Mouse (Mus musculus): ENCODE results near the gene Arpc2.

The Arpc2 gene

DNA sequence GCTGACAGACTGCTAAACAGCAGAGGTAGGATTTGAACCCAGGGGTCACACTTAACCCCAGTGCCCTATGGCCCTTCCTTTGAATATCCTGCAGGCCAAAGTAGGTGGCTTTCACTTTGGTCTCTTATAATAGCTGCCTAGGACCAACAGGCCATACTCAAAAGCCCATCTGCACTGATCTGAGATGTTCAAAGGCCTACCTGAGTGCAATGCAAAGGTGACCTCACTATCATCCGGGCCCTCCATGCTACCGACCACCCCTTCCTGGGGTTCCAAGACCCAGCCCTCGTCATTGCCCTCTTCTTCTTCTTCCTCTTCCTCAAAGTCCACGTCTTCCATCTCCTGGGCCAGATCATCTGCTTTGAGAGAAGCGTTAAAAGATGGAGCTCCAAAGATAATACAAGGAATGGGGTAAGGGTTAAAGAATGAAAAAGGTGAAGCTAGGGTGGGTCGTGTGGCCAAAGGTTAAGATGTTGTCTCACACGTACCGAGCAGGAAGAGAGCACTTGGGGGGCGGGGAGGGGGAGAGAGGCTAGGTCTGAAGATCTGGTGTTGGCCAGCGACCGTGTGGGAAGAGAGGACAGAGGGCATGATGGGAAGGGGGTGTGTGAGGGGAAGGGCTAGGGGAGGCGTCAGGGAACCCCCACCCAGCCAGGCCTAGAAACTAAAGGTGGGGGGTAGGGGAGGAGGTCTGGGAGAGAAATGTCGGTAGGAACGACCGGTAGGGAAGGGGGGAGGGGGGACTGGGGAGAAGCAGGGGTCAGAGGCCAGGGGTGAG lies 48.0 kb downstream of the Arpc2 start:
- peak in 1 of 2 experiments; percentile 28 for DNase-seq (ENCODE audit: low spot score in 2 of 2)

DNA sequence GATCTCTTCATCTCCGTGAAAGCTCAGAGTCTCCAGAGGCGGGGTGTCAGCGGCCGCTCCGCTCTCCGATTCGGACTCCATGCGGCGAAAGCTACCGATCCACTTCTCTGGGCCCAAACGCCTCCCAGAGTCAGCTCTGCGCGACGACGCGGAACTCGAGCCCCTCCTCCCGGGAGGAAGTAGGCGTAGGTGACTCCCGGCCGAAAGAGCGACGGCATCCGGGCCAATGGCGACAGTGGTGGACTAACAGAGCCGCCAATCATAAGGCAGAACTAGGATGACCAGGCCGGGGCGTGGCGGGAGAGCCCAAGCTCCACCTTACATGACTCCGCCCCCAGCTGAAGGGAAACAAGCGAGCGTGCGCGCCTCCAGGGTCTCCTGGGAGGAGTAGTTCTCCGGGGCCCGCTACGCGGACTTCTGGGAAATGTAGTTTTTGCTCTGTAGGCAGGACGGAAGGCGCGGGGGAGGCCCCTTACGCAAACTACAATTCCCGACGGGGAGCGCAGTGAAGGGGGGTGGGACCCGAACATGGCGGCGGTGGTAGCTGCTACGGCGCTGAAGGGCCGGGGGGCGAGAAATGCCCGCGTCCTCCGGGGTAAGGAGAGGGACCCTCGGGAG lies 48.8 kb downstream of the Arpc2 start, which contains the start of the genes Aamp and Pnkd:
Gene Aamp, minus strand, starts transcription at position 196 of the 618 bp plus-strand sequence.
Gene Pnkd, plus strand, starts transcription at position 388 of the 618 bp plus-strand sequence.
- peak; percentile 100 for DNase-seq (ENCODE audit: low spot score in 2 of 2)

DNA sequence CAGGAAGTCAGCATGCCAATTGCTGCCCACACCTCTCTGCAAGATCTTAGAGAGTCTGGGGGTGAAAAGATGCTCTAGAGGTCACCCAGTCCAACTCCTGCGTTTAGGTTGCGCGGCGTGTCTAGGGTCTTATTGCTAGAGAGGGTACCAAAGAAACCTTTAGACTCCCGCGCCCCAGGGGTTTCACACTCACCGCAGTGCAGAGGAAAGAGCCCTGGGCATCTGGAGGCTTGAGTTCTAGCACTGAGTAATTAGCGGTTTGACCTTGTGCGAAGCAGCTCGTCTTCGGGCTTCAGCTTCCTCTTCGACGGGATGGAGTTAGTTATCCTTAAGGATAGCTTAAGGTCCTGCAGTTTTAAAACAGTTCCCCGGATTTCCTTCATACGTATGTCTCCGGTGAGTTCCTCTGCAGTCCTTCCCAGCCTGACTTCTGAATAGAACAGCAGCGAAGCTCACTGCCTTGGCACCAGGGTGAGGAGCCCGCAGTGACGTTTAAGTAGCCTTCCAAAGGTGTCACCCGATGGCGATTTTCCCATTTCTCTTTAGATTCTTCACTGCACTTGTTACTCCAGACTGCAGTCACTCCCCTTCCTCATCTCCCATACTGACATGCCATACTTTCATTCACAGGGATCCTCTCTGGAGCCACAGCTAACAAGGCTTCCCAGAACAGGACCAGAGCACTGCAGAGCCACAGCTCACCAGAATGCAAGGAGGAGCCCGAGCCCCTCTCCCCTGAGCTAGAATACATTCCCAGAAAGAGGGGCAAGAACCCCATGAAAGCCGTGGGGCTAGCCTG lies 49.5 kb downstream of the Arpc2 start:
- no peak for DNase-seq (ENCODE audit: low spot score in 2 of 2)

DNA sequence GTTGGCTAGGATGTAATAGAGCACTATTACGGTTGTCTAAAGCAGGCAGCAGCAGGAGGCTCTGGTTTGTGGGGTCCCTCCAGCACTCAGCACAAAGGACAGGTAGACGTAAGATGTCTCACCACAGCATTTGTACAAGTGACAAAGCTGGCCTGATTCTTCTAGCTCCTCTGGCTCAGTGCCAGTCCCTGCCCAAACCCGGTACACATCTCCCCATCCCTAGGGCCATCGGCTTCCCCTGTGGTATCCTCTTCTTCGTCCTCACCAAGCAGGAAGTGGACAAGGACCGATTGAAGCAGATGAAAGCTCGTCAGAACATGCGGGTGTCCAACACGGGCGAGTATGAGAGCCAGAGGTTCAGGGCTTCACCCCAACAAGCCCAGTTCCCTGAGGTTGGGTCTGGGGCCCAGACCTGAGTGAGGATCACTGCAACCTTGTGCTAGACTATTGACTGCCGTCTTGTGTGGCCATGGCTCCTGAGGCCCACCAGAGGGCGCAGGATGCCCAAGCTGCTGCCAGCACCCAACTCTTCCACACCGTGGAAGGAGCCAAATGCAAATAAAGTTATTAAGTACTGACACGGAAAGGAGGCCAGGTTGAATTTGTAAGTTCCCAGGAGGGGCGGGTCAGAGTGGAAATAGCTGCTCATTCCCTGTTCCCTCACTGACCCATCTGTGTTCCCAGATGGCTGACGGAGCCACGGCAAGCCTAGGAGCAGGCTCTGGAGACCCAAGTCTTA lies 51.2 kb downstream of the Arpc2 start:
- DNase-seq (ENCODE audit: low spot score in 2 of 2): peak in 1 of 2 experiments; percentile 21

DNA sequence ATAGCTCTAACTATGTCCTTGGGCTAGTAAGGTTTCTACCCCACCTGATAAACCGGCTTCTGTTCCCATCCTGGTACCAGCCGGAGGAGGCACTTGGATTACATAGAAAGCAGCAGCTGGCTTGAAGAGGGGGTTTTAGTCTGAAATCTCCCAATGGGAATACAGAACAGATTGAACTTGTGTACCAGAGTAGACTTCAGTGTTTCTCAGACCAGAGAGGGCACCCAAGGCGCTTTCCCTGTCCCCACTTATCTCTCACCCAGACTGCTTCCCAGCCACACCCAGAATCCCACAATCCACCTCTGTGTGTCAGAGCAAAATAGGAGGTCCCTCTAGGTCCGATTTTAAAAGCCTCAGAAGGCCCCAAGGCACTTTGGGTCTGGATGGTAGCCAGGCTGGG lies 52.4 kb downstream of the Arpc2 start:
- DNase-seq (ENCODE audit: low spot score in 2 of 2): no peak

DNA sequence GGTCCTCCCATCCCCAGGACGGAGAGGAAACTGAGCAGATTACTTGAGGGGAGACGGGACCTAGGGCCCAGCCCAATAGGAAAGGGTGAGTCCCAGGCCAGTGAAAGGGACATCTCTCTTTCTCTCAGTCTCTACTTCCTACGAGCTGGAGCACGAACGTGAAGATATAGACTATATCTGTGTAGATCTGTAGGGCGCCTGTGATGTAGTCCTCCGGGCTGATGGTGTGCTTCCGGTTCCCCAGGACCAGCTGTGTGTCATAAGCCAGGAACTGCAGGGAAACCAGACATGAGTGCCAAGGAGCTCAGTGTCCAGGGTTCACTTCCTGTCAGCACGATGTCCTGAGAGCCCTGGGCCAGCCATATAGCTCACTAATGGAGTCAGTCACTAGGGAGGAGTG lies 53.4 kb downstream of the Arpc2 start:
- DNase-seq (ENCODE audit: low spot score in 2 of 2): no peak

DNA sequence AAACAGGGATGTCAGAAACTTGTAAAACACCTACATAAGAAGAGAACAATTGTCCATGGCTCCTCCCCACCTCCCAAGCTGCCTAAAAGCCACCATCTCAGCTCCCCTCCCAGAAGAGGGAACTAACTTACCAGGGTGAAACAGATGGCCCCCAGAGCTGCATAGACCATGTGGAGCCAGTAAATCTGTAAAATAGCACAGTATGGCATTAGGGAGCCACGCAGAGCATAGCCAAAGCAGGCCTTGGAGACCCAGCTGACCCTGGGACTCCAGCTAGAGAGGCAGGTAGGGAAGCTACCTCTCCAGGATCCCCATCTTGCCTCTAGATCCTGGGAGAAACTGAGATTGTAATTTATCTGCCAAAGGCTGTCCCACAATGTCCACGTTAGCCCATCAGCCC lies 53.9 kb downstream of the Arpc2 start:
- no peak for DNase-seq (ENCODE audit: low spot score in 2 of 2)

DNA sequence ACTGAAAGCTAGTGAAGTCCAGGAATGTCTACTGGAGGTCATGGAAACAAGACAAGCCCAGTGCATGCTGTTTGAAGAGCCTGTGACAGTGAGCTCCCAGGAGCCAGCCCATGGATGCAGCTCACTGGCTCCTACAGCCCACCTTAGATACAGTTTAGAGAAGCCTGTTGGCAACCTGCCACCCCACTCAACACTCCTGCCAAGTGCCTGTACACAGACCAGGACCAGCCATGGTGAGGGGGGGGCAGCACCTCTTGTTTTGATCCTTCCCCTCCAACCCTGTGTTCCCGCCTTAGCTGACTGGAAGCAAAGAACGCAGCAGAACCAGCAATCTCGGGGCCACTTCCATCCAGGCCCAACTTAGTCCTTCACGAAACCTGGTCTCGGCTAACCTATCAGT lies 54.3 kb downstream of the Arpc2 start:
- no peak for DNase-seq (ENCODE audit: low spot score in 2 of 2)

DNA sequence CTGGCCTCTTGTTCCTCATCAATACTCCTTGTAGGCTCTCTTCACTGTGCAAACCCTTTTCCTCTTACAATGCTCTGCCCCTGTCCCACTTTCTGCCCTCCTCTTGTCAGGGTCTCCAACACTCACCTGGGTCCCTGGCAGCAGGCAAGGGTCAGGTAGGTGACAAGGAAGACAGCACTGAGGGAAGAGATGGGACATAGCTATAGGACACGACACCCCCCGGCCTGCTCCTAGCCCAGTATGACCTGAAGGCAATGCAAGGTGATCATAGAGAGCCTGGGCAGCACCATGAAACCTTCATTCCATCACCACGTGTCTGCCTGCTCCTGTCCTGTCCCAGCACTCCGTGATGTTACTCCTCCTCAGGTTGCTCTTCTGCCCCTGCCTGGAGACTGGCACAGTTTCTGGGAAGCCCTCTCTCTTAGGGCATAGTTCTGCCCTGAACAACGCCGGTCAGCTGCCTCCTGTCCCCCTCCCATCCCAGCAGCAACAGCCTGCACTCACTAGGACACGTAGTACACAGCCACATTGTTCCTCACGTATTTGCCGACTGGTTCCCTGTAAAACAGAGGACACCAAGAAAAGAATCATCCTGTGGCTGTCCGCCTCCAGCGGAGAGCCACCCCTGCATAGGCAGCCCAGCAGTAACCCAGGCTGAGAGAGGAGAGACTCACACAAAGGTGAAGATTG lies 56.6 kb downstream of the Arpc2 start:
- no peak for DNase-seq (ENCODE audit: low spot score in 2 of 2)

DNA sequence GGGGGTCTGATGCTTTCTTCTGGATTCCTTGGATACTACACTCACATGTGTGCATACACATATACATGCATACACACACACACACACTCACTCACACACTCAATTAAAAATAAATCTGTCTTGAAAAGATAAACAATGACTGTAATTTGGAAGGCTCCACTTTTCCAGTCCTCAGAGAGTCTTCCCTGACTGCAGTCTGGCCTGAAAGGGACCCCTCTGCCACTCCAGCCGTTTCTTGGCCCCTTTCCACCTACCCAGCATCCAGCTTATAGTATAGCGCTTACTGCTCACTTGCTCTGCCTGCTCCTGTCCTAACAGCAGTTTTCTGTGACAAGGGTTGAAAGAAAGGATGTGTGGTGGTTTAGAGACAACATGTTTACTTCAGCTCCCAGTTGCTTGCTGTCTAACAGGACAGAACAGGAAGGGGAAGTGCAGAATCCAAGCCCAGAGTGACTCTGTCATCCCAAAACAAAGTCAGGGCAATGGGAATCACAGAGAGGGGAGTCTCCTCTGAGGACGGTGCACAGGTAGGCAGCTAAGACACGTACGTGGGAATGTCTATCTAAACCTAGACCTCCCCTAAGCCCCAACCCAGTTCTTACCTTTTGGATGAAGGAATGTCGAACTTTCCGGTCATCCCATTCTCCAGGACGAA lies 57.5 kb downstream of the Arpc2 start:
- DNase-seq (ENCODE audit: low spot score in 2 of 2): no peak

DNA sequence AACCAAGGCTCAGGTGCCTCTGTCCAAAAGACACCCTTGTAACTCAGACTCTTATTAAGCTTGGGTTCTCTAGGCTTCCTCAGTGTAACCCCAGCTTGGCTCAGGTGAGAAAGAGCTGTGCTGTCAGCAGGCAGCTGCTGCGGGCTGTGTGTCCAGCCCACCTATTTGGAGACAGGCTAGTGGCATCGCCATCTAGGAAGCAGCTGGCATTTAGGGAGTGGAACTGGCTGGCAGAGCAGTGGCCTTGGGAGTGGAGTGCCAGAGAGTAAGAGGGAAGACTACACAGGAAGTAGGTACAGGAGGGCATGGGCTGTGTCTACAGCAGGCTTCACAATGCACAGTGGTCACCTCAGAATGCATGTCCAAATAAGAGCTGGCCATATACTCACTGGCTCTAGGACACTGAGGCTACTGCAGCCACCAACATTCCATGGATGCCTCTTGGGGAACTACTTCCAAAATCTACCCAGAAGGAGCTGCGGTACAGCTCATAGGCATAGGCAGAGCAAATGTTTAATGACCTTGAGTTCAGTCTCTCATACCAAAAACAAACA lies 58.3 kb downstream of the Arpc2 start:
- no peak for DNase-seq (ENCODE audit: low spot score in 2 of 2)

DNA sequence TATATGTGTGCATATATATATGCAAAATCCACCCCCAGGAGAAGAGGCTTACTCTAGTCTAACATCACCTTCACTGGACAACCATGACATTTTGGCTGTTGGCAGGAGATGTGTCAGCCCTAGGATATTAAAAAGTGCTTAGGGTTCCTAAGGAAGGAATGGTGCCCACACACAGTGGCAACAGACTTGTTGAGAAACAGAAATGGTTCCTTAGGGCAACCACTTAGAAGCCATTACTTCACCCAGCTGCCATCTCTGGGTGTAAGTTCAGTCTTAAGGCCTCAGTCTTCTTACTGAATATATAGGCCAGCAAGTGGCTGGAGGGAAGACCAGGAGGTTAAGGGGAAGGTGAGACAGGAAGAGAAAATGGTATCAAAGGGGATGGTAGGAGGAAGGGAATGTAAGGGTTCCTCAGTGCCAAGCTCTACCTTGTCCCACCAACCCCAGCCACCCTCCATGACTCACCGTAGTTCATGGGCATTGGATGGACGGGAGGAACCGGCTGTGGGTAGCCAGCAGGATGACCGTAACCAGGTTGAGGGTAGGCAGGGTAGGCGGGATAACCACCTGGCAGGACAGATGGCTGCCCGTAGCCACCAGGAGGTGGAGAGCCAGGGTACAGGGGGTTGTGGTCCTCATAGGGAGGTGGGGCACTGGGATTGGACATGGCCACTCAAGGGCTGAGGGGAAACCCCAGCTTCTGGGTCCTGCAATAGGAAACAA lies 59.0 kb downstream of the Arpc2 start:
- no peak for DNase-seq (ENCODE audit: low spot score in 2 of 2)

DNA sequence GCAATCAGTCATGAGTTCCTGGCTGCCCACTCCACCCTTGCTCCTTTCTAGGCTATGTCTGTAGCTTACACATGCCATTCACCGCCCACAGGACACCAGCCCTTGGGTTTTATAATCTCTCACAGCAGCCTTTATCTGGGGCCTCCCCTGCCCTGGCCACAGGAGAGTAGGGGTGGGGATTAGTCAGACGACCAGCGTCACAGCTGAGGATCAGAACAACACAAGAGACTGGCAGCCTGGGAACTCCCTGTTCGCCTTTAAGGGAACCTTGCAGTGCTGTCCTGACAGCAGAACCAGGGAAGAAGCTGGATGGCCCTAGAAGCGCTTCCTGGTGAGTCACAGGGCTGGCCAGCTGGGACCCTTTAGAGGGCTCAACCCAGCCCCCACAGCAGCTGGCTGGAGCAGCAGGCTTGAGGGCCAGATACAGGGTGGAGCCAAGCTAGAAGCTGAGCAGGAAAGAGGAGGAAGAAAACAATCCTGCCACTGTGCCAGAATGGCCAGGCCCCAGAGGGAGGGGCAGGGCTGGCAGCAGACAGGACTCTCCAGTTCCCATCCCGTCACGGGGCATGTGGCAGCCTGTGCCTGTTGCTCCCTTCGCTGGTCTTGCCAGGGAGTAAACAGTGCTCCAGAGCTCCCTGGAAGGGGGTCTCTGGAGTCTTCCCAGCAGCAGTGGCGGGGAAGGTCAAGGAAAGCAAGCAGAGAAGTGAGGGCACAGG lies 59.7 kb downstream of the Arpc2 start:
- peak; percentile 63 to 85 for DNase-seq (ENCODE audit: low spot score in 2 of 2)

DNA sequence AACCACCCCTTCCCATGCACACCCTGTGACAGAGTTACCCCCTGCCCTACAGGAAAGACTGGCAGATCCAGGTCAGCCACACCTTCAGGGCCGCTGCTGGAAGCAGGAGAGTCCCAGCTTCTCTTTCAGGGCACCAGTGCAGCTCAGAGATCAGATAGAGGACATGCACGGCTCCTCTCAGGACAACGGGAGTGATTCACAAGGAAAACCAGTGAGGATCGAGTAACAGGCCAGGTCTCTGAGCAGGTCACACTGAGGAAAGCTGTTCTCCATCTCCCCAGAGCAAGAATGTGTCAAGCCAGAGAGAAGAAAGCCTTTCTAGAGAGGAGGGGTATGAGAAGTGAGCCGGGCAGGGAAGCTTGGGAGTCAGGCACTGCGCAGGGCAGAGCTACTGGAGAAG lies 60.6 kb downstream of the Arpc2 start:
- DNase-seq (ENCODE audit: low spot score in 2 of 2): no peak

DNA sequence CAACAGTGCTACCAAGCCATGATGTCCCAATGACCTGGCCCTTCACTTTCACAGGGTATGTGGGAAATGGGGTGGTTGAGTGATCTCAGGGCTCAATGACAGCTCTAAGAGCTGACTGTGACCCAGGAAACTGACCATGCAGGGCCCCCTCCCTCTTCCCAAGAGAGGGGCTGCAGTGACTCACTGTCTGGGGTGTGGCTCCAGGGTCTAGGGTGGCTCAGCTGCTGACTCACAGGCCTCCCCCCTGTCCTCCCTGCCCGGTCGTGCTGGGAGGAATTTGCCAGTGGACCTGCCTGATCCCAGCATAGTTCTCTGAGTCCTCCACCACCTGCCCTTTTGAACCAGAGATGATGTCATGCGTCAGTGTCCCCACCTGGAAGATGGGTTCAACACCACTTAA lies 61.4 kb downstream of the Arpc2 start:
- no peak for DNase-seq (ENCODE audit: low spot score in 2 of 2)

DNA sequence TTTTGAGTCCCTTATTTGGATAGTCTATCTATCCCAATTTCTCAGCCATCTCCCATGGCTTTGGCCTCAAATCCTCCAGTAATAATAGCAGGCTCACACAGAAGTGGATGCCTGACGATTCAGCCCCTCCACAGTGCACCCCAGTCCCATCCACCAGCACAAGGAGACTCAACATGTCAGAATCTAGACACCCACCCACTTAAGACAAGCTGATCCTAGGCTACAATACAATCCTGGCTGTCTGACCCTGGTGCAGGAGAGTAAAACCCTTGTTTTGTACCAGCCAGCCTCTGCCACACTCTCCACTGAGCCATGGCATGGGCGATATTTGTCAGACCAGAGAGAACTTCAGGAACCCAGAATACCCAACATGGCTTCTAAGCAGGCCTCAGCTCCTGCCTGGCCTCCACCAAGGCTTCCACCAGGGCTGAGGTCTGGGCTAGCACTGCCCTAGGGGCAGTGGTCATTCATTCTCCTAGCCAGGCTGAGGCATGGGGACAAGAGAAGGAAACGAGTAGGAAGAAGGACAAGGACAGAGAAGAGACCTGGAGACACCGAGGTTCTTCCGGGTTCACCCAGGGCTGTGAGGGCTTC lies 62.4 kb downstream of the Arpc2 start:
- DNase-seq (ENCODE audit: low spot score in 2 of 2): no peak

DNA sequence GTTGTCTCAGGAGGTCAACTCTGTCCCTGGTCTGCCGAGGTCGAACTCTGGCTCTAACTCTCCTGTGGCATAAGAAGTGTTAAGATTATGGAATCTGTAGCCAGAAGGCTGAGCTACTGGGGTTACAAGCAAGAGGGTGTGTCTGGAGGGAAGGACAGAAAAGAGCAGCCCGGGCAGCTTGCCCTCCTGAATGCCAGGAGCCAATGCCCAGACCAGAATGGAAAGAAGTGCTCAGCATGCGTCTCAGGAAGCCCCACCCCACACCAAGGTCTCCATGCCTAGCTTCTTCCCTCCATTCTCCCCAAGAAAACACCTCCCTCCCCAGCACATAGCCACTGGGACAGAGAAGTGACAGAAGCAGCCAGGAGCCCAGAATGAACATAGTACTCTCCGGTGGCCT lies 63.1 kb downstream of the Arpc2 start:
- no peak for DNase-seq (ENCODE audit: low spot score in 2 of 2)

DNA sequence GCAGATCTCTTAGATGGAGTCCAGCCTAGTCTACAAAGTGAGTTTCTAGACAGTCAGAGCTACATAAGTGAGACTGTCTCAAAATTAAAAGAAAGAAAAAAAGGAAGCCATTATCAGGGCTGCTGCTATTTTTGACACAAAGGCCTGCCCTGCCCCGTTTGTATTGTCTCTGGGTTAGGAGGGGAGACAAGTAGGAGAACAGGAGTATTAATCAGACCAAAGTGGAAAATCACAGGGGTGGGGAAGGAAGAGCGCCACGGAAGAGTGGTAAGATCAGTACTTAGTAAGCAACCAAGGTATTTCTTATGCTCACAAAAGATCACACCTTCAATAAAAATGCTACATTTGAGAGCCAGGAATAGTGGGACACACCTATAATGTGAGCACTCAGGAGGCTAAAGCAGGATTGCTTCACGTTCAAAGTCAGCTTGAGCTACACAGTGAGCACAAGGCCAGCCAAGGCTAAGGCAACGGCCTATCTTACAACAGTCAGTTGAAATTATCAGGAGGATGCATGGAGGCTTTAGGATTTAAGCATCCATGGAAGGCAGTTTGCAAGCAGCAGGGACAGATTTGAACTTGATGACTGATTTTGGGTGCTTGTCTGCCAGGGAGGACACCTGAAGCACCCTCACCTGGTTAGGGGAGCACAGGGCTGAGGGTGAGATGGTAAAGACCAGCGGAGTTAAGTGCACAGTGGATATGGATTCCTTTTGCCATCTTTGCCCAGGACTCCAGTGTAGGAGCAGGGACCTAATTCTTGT lies 64.6 kb downstream of the Arpc2 start:
- DNase-seq (ENCODE audit: low spot score in 2 of 2): no peak

Measured in frontal cortex, postnatal 14 days (tissue).